Mouse (Mus musculus) lung, postnatal 0 days (tissue): ENCODE results near the gene Psmg1. TPM values are rescaled to one million over a fixed set of nuclear protein-coding genes. Genes with fewer than 3 reads are reported as not detected.

Experiments used
- ATAC-seq: fragments of 200-750 bp; cut with Nextera tagmentation; 2 replicates; pipeline ENCODE4 v1.8.0; 2017; ENCODE audit warnings: moderate library complexity
- DNase-seq: peaks from one replicate; pipeline ENCODE4 v3.0.0-alpha.2; 2016; ENCODE audit warnings: low spot score
- H3K27ac ChIP-seq: fragments of 300-500 bp; sonication (generic); 2 replicates; pipeline ENCODE4 v1.5.1; 2014; ENCODE audit warnings: antibody characterized with exemption, mild to moderate bottlenecking, low read length, mixed read lengths
- H3K27me3 ChIP-seq: fragments of 300-500 bp; sonication (generic); replicated peaks from 2 replicates; pipeline ENCODE4 v1.6.1; 2014; ENCODE audit warnings: low read length, mixed read lengths; ENCODE audit not compliant: insufficient read depth
- H3K36me3 ChIP-seq: fragments of 300-500 bp; sonication (generic); 2 replicates; pipeline ENCODE4 v1.6.1; 2014; ENCODE audit warnings: low read length, mixed read lengths; ENCODE audit not compliant: insufficient read depth
- H3K4me1 ChIP-seq: fragments of 300-500 bp; sonication (generic); 2 replicates; pipeline ENCODE4 v1.6.1; 2014; ENCODE audit warnings: antibody characterized with exemption, low read depth, low read length, mixed read lengths; ENCODE audit not compliant: insufficient read depth
- H3K4me2 ChIP-seq: fragments of 300-500 bp; sonication (generic); replicated peaks from 2 replicates; pipeline ENCODE4 v1.6.1; 2014; ENCODE audit warnings: low read depth, mild to moderate bottlenecking, low read length, moderate library complexity, mixed read lengths
- H3K4me3 ChIP-seq: fragments of 300-500 bp; sonication (generic); 2 replicates; pipeline ENCODE4 v1.5.1; 2014; ENCODE audit warnings: low read depth, low read length
- H3K9ac ChIP-seq: fragments of 300-500 bp; sonication (generic); replicated peaks from 2 replicates; pipeline ENCODE4 v1.6.1; 2014; ENCODE audit warnings: low read depth, mild to moderate bottlenecking
- H3K9me3 ChIP-seq: fragments of 300-500 bp; sonication (generic); 2 replicates; pipeline ENCODE4 v1.6.1; 2016; ENCODE audit warnings: low read length, mixed read lengths
- CTCF ChIP-seq: IDR thresholded peaks from 2 replicates; pipeline ENCODE4 v1.5.1; 2016; ENCODE audit warnings: antibody characterized with exemption, mild to moderate bottlenecking
- EP300 ChIP-seq: IDR thresholded peaks from 2 replicates; pipeline ENCODE4 v1.6.1; 2016; ENCODE audit warnings: antibody characterized with exemption, mild to moderate bottlenecking, control low read depth
- WGBS: fragments of 180-500 bp; shearing (Covaris S2); extraction: QIAGEN DNeasy Blood & Tissue Kit; methylation state at CpG from one replicate; pipeline ENCODE4 v1.1.7; 2014; 5-methylcytosine and 5-hydroxymethylcytosine counted together
- polyA plus RNA-seq: library from polyadenylated mRNA; unstranded; fragments of >200 nt; fragmentation: Nextera tagmentation; extraction: Ambion mirVana; gene quantifications from 2 replicates; pipeline ENCODE4 v1.2.1, GENCODE M21; 2015

Psmg1 gene
- 34.0 and 34.3 TPM in 2 replicates for polyA plus RNA-seq

DNA sequence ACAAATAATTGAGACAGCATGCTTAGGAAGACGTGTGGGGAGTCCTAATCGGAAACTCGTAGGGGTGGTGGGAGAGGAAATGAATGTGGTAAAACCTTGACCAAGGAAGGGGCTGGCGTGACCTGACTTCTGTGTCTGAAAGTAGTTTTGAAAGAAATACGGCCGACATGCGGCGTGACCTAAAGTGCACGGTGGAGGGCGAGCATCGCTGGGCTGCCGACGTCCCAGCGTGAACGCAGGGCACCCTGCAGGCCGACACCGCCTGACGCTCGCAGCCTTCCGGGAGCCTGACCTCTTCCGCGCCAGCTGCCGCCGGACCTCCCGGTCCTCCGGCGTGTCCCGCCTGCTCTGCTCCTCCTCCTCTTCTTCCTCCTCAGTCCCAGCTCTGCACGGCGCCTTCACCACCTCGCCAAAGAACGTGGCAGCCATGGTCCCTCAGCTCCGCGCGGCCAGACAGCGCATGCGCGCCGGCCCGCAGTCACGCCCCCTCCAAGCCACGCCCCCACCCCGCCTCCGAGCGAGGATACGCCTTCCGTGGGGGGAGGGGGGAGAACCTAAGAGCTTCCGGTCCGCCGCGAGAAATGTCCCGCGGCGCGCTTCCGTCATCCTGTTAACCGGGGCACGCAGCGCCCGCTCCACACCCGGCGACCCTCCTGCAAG lies at the start of gene Psmg1:
TSS of gene Psmg1 (minus strand) at position 499 of the 660 bp plus-strand sequence.
- TF ChIP-seq CTCF (peak; percentile 41), EP300 (no peak)
- peak within 1 kb of the TSS; percentile 69 for H3K4me2 ChIP-seq
- peak within 1 kb of the TSS; percentile 71 for H3K9ac ChIP-seq
- H3K9me3 ChIP-seq: no peaks in the 10 kb centered on the region
- ATAC-seq: peak; percentile 94
- peak within 1 kb of the TSS; percentile 81 for H3K27ac ChIP-seq
- 3% methylated on average over 54 of the region's 62 CpGs for WGBS
- 0 out of 2 replicates have a peak, but pooled peaks cover 4% of the 10 kb centered on the region for H3K36me3 ChIP-seq
- H3K27me3 ChIP-seq: no peaks in the 10 kb centered on the region
- peak within 1 kb of the TSS; percentile 72 for H3K4me3 ChIP-seq
- peak; percentile 95 for DNase-seq
- peaks cover 5% of the 10 kb centered on the region; the same call in 1 of the 2 replicates for H3K4me1 ChIP-seq

DNA sequence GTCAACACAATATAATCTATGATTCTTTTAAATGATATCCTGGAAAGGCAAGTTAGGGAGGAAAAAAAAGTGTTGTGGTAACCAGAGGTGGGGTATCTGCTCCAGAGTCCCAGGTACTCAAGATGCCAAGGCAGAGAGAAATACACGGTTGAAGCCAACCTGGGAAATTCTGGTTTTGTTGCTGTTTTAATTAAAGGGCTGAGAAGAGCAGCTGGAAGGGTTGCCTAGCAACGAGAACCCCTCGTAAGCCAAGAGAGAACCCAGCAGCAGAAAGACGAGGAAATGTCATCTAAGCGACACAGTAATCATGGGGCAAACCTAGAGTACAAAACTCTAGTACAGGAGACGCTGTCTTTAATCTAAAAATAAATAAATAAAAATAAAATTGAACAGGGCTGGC lies 48.8 kb upstream of the Psmg1 start:
- no peak for ATAC-seq
- WGBS: 57% methylated on average over 6 of the region's 6 CpGs
- H3K27ac ChIP-seq: no peak overlapping the region

DNA sequence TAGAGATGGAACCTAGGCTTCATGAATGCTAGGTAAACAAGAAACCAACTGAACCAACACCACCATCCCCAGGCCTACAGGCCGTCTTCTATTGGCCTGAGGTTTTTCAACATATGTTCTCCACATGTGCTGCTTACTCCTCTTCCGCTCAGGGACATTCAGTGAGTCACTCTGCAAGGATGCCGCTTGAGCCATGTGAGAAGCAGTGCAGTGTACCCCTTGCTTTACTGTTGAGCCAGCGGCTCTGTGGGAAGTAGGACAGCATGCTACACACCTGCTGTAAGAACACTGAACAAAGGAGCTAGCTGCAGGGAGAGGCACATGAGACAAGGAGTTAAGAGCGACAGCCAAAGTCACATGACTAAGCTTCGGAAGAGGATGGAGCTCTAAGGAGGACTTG lies 43.7 kb upstream of the Psmg1 start:
- WGBS: 87% methylated on average over 6 of the region's 6 CpGs
- no peak for TF ChIP-seq EP300

More for the DNA sequence above, 48.8 kb upstream of the Psmg1 start:
- TF ChIP-seq EP300: no peak
- TF ChIP-seq CTCF: no peak
- Histone ChIP-seq H3K9me3 (no peaks in the 10 kb centered on the region), H3K4me1 (no peaks in the 10 kb centered on the region), H3K4me3 (no peak overlapping the region), H3K4me2 (no peak overlapping the region), H3K9ac (no peak overlapping the region), H3K27me3 (no peaks in the 10 kb centered on the region), H3K36me3 (peaks cover 61% of the 10 kb centered on the region)
- no peak for DNase-seq

GRCm38 (mm10) chr16:96032368-96033043 lies 41.7 kb upstream of the Psmg1 start:
- DNase-seq (no peak), ATAC-seq (no peak)
- H3K4me1 ChIP-seq: no peaks in the 10 kb centered on the region
- 86% methylated on average over 13 of the region's 13 CpGs for WGBS
- no peak overlapping the region for H3K4me3 ChIP-seq
- H3K27me3 ChIP-seq: no peaks in the 10 kb centered on the region
- no peak overlapping the region for H3K4me2 ChIP-seq
- H3K27ac ChIP-seq: no peak overlapping the region
- H3K9me3 ChIP-seq: no peaks in the 10 kb centered on the region
- no peak overlapping the region for H3K9ac ChIP-seq
- H3K36me3 ChIP-seq: peaks cover 74% of the 10 kb centered on the region
- TF ChIP-seq CTCF (no peak), EP300 (no peak)

More for the DNA sequence above, 43.7 kb upstream of the Psmg1 start:
- no peak for DNase-seq
- H3K9ac ChIP-seq: no peak overlapping the region
- H3K9me3 ChIP-seq: no peaks in the 10 kb centered on the region
- no peaks in the 10 kb centered on the region for H3K27me3 ChIP-seq
- no peak for ATAC-seq
- H3K36me3 ChIP-seq: peaks cover 77% of the 10 kb centered on the region
- no peak overlapping the region for H3K27ac ChIP-seq
- no peak overlapping the region for H3K4me2 ChIP-seq
- no peak overlapping the region for H3K4me3 ChIP-seq
- H3K4me1 ChIP-seq: no peaks in the 10 kb centered on the region

- 91% methylated on average over 2 of the region's 2 CpGs for WGBS
- Histone ChIP-seq H3K27me3 (no peaks in the 10 kb centered on the region), H3K4me2 (no peak overlapping the region), H3K9ac (no peak overlapping the region), H3K9me3 (no peaks in the 10 kb centered on the region), H3K27ac (no peak overlapping the region), H3K4me3 (no peak overlapping the region), H3K36me3 (peaks cover 77% of the 10 kb centered on the region), H3K4me1 (no peaks in the 10 kb centered on the region)
- ATAC-seq: no peak
- no peak for DNase-seq
- TF ChIP-seq EP300: no peak
- peak; percentile 57 for TF ChIP-seq CTCF
These were observed 39.8 kb upstream of the Psmg1 start for GRCm38 (mm10) chr16:96030476-96031102.

GRCm38 (mm10) chr16:96026256-96026655 lies 35.5 kb upstream of the Psmg1 start:
- WGBS: 92% methylated on average over 5 of the region's 5 CpGs
- H3K27me3 ChIP-seq: no peaks in the 10 kb centered on the region
- H3K4me1 ChIP-seq: no peaks in the 10 kb centered on the region
- ATAC-seq (no peak), DNase-seq (no peak)
- H3K4me2 ChIP-seq: no peak overlapping the region
- no peak overlapping the region for H3K27ac ChIP-seq
- H3K9ac ChIP-seq: no peak overlapping the region
- peaks cover 64% of the 10 kb centered on the region for H3K36me3 ChIP-seq
- H3K4me3 ChIP-seq: no peak overlapping the region
- H3K9me3 ChIP-seq: no peaks in the 10 kb centered on the region
- no peak for TF ChIP-seq EP300
- no peak for TF ChIP-seq CTCF
